Mouse (Mus musculus) liver, postnatal 0 days (tissue): Measurements from ENCODE around the gene Rev3l. TPM values are rescaled to one million over a fixed set of nuclear protein-coding genes. Genes with fewer than 3 reads are reported as not detected.

ENCODE experiments used
- ATAC-seq: fragments of 200-750 bp; cut with Nextera tagmentation; 2 replicates; pipeline ENCODE4 v1.8.0; 2017; ENCODE audit warnings: mild to moderate bottlenecking, moderate library complexity
- DNase-seq: peaks from one replicate; pipeline ENCODE4 v3.0.0-alpha.2; 2016
- H3K27ac ChIP-seq: fragments of 300-500 bp; sonication (generic); 2 replicates; pipeline ENCODE4 v1.5.1; 2014; ENCODE audit warnings: antibody characterized with exemption, moderate library complexity, mild to moderate bottlenecking, low read depth
- H3K27me3 ChIP-seq: fragments of 300-500 bp; sonication (generic); 2 replicates; pipeline ENCODE4 v1.6.1; 2014; ENCODE audit warnings: low read length, control low read depth, mixed read lengths; ENCODE audit not compliant: insufficient read depth
- H3K36me3 ChIP-seq: fragments of 300-500 bp; sonication (generic); replicated peaks from 2 replicates; pipeline ENCODE4 v1.6.1; 2014; ENCODE audit warnings: mild to moderate bottlenecking, control low read depth, low read length, moderate library complexity, mixed read lengths; ENCODE audit not compliant: insufficient read depth
- H3K4me1 ChIP-seq: fragments of 300-500 bp; sonication (generic); 2 replicates; pipeline ENCODE4 v1.6.1; 2014; ENCODE audit warnings: antibody characterized with exemption, mild to moderate bottlenecking, control low read depth; ENCODE audit not compliant: insufficient read depth
- H3K4me2 ChIP-seq: fragments of 300-500 bp; sonication (generic); 2 replicates; pipeline ENCODE4 v1.6.1; 2014; ENCODE audit warnings: low read depth, mild to moderate bottlenecking, low read length, moderate library complexity, mixed read lengths
- H3K4me3 ChIP-seq: fragments of 300-500 bp; sonication (generic); 2 replicates; pipeline ENCODE4 v1.5.1; 2014; ENCODE audit warnings: low read depth, low read length
- H3K9ac ChIP-seq: fragments of 300-500 bp; sonication (generic); replicated peaks from 2 replicates; pipeline ENCODE4 v1.6.1; 2014; ENCODE audit warnings: mild to moderate bottlenecking, moderate library complexity
- H3K9me3 ChIP-seq: fragments of 300-500 bp; sonication (generic); 2 replicates; pipeline ENCODE4 v1.6.1; 2016; ENCODE audit warnings: mild to moderate bottlenecking, control low read depth, low read length, mixed read lengths
- CTCF ChIP-seq: sonication (generic); IDR thresholded peaks from 2 replicates; pipeline ENCODE4 v1.5.1; 2016; ENCODE audit warnings: antibody characterized with exemption, low read depth
- EP300 ChIP-seq: IDR thresholded peaks from 2 replicates; pipeline ENCODE4 v1.6.1; 2016; ENCODE audit warnings: antibody characterized with exemption, low read depth, mild to moderate bottlenecking
- WGBS: fragments of 180-500 bp; shearing (Covaris S2); extraction: QIAGEN DNeasy Blood & Tissue Kit; methylation state at CpG from one replicate; pipeline ENCODE4 v1.1.7; 2014; ENCODE audit not compliant: insufficient replicate concordance; 5-methylcytosine and 5-hydroxymethylcytosine counted together
- polyA plus RNA-seq: library from polyadenylated mRNA; unstranded; fragments of >200 nt; fragmentation: Nextera tagmentation; extraction: Ambion mirVana; gene quantifications from 2 replicates; pipeline ENCODE4 v1.2.1, GENCODE M21; 2015

Rev3l gene
- polyA plus RNA-seq, 1 experiment from 2014 or later: 2.9 TPM

DNA sequence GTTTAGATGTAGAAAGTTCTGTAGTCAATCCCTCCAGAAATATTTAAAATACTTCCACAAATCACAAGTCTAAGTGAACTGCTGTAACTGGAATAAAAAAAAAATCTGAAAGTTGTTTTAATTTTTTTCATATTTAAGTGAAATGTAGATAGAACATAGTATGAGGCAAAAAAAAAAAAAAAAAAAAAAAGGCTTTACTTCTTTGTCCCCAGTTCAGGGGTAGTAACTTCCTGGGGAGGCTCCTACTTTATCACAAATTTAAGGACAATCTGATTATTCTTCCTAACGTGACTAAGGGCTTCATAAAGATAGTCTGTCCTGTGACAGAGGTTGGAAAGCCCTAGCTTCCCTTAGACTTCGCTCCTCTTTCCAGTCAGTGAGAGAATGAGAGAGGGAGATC is 39.8 kb upstream of the Rev3l start:
- TF ChIP-seq EP300: no peak
- TF ChIP-seq CTCF: no peak
- ATAC-seq (no peak), DNase-seq (no peak)
- Histone ChIP-seq H3K4me3 (no peak overlapping the region), H3K4me2 (no peak overlapping the region), H3K4me1 (no peaks in the 10 kb centered on the region), H3K27me3 (no peaks in the 10 kb centered on the region), H3K36me3 (no peaks in the 10 kb centered on the region), H3K9me3 (no peaks in the 10 kb centered on the region), H3K9ac (no peak overlapping the region), H3K27ac (no peak overlapping the region)
- WGBS: 58% methylated on average over 2 of the region's 2 CpGs

DNA sequence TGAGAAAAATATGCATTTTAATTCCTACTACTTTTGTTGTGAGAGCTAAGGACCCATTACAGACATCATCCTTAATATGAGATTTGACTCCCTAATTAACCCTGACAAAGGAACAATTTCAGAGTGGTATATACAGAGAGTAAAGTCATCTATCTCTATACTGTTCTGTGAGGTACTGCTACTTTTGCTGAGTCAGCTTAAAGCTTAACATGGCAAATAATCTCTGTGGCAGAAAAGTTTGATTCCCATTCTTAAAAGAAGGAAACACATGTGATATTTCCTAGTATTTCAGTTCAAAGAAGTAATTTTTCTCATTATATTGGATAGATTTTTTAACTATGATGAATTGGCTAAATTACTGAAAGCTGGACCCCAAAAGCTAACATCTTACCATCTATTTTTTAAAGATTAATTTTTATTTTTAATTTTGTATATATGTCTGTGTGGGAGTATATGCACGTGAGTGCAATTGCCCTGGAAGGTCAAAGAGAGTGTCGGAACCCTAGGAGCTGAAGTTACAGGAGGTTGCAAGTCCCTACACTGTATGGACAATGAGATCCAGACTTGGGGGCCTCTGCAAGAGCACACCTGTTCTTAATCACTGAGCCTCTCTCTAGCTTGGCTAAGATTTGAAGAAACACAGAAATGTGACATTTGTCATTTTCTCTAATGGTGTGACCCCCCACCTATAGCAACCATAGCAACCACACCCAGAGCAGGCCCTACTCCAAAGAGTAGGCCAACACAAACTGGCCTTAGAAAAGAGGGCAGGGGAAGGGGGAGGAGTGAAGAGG is 24.0 kb upstream of the Rev3l start:
- H3K27ac ChIP-seq: no peak overlapping the region
- no peak overlapping the region for H3K4me3 ChIP-seq
- 85% methylated on average over 2 of the region's 2 CpGs for WGBS
- no peaks in the 10 kb centered on the region for H3K36me3 ChIP-seq
- no peak for DNase-seq
- no peak overlapping the region for H3K4me2 ChIP-seq
- TF ChIP-seq EP300 (no peak), CTCF (no peak)
- no peak for ATAC-seq
- H3K9ac ChIP-seq: no peak overlapping the region
- H3K27me3 ChIP-seq: no peaks in the 10 kb centered on the region
- no peaks in the 10 kb centered on the region for H3K9me3 ChIP-seq
- H3K4me1 ChIP-seq: no peaks in the 10 kb centered on the region

DNA sequence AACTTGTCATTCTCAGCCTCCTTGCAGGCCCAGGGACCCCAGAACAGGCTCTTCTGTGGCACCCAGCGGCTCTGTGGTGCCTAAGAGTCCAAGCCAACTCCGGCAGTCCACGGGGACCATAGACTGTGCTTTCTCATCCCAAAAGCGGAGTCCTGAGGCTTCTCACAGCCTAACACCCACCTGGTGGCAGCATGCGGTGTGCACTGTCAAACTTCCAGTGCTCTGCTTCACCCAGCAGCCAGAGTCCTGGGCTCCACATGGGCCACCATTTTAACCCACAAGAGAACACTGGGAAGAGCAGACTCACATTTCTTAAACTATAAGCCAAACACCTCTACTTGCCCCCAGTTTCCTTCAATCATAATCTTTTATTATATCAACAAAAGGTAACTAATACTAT is 15.0 kb upstream of the Rev3l start:
- WGBS: 80% methylated on average over 5 of the region's 5 CpGs
- no peak for DNase-seq
- no peaks in the 10 kb centered on the region for H3K9me3 ChIP-seq
- H3K4me3 ChIP-seq: no peak overlapping the region
- ATAC-seq: no peak
- H3K36me3 ChIP-seq: no peaks in the 10 kb centered on the region
- H3K27ac ChIP-seq: no peak overlapping the region
- H3K4me1 ChIP-seq: no peaks in the 10 kb centered on the region
- H3K9ac ChIP-seq: no peak overlapping the region
- H3K4me2 ChIP-seq: no peak overlapping the region
- TF ChIP-seq EP300 (no peak), CTCF (no peak)
- no peaks in the 10 kb centered on the region for H3K27me3 ChIP-seq

DNA sequence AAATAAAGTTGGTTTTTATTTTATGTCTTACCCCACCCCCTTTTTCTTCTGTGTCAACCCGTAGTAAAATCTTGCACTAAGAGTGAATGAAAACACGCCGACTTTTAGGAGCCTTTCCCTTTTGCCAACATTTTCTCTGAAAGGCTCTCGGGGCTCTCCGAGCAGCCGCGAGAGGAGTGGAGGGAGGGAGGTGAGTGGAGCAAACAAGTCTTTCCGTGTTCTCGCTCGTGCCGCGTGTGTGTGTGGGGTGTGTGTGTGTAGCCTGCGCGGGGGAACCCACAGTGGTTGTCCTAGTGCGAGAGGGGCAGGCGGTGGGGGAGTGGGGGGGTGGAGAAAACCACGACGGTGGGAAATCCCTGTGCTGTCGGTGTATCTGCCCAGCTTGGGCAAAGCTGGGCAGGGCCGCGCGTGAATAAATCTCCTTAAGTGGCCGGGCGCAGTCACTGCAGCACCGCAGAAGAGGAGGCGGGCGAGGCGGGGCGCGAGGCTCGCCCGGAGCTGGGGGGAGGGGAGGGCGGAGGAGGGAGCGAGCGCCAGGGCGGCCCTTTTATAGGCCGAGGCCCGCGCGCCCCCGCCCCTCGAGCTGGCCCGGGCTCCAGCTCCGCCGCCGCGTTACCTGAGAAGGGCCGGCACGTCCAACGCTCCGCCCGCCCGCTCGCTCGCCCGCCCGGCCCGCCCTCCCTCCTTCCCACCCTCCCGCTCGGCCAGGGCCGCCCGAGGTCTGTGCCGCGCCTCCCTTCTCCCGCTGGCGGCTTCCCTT is 762 bp upstream of the Rev3l start:
- Histone ChIP-seq H3K4me1 (peaks cover 11% of the 10 kb centered on the region; the same call in 1 of the 2 replicates), H3K9me3 (no peaks in the 10 kb centered on the region), H3K4me3 (peak overlapping the region; percentile 73), H3K27ac (peak overlapping the region; percentile 100), H3K4me2 (peak overlapping the region; percentile 94), H3K36me3 (no peaks in the 10 kb centered on the region), H3K9ac (peak overlapping the region; percentile 97), H3K27me3 (no peaks in the 10 kb centered on the region)
- under 1% methylated on average over 45 of the region's 66 CpGs for WGBS
- TF ChIP-seq CTCF (no peak), EP300 (no peak)
- ATAC-seq (peak; percentile 87), DNase-seq (peak; percentile 95)

DNA sequence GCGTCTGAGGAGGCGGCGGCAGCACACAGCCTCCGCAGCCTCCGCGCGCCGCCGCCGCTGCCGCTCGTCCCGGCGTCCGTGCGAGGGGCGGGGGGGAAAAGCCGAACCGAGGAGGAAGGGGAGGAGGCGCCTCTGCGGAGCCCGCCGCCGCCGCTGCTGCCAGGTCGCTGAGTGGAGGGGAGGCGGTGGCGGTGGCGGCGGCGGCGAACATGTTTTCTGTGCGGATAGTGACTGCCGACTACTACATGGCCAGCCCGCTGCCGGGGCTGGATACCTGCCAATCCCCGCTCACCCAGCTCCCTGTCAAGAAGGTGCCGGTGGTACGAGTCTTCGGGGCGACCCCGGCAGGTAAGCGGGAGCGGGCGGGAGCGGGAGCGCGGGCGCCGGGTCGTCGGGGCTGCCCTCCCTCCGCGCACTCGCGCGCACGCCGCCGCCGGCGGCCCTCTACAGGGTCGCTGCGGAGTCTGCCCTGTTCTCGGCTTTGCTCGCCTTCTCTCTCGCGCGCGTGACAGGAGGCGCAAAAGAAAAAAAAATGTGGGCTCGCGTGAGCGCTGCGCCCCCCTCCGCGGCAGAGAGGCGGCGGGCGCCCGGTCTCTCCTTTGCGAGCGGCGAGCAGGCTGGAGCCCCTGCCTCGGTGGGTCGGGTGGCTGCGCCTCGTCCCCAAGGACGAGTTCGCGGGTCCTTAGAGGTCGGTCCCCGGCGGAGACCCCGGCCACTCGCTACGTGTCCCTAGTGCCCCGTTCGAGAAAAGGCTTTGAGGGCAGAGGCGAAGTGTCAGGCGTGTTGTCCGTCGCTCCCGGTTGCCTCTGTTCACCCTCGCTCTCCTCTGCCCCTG is 565 bp downstream of the Rev3l start:
- WGBS: 0% methylated on average over 51 of the region's 105 CpGs
- Histone ChIP-seq H3K27me3 (no peaks in the 10 kb centered on the region), H3K9ac (peak overlapping the region; percentile 97), H3K36me3 (no peaks in the 10 kb centered on the region), H3K4me2 (peak overlapping the region; percentile 94), H3K4me3 (peak overlapping the region; percentile 73), H3K4me1 (peaks cover 11% of the 10 kb centered on the region; the same call in 1 of the 2 replicates), H3K9me3 (no peaks in the 10 kb centered on the region), H3K27ac (peak overlapping the region; percentile 100)
- TF ChIP-seq EP300 (no peak), CTCF (peak; percentile 66; the same call in 1 of the 2 replicates)
- peak; percentile 52 for ATAC-seq
- peak; percentile 85 for DNase-seq

DNA sequence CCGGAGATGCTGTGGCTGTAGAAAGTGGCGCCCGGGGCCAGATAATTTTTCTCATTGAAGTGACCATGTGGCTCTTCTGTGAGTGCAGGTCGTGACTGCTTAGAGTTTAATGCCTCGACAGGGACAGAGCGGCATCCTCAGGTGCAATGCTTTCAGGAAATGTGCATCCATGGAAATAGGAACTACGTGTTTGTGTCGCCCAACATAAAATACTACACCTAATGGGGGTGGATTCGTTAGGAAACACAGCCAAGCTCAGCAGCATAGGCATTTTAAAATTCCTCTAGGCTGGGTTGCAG is 1.1 kb downstream of the Rev3l start:
- Histone ChIP-seq H3K4me2 (peak overlapping the region; percentile 94), H3K9me3 (no peaks in the 10 kb centered on the region), H3K36me3 (no peaks in the 10 kb centered on the region), H3K9ac (peak overlapping the region; percentile 97), H3K4me3 (peak overlapping the region; percentile 73), H3K27ac (peak overlapping the region; percentile 100), H3K27me3 (no peaks in the 10 kb centered on the region), H3K4me1 (peaks cover 11% of the 10 kb centered on the region; the same call in 1 of the 2 replicates)
- DNase-seq (no peak), ATAC-seq (no peak)
- no peak for TF ChIP-seq EP300
- 2% methylated on average over 9 of the region's 9 CpGs for WGBS
